Mouse (Mus musculus) lung, postnatal 0 days (tissue): ENCODE results near the gene Cpa5. TPM values are rescaled to one million over a fixed set of nuclear protein-coding genes. Genes with fewer than 3 reads are reported as not detected.

Experiments
- ATAC-seq: fragments of 200-750 bp; cut with Nextera tagmentation; 2 replicates; pipeline ENCODE4 v1.8.0; 2017; ENCODE audit warnings: moderate library complexity
- DNase-seq: peaks from one replicate; pipeline ENCODE4 v3.0.0-alpha.2; 2016; ENCODE audit warnings: low spot score
- H3K27ac ChIP-seq: fragments of 300-500 bp; sonication (generic); 2 replicates; pipeline ENCODE4 v1.5.1; 2014; ENCODE audit warnings: antibody characterized with exemption, mild to moderate bottlenecking, low read length, mixed read lengths
- H3K27me3 ChIP-seq: fragments of 300-500 bp; sonication (generic); replicated peaks from 2 replicates; pipeline ENCODE4 v1.6.1; 2014; ENCODE audit warnings: low read length, mixed read lengths; ENCODE audit not compliant: insufficient read depth
- H3K36me3 ChIP-seq: fragments of 300-500 bp; sonication (generic); 2 replicates; pipeline ENCODE4 v1.6.1; 2014; ENCODE audit warnings: low read length, mixed read lengths; ENCODE audit not compliant: insufficient read depth
- H3K4me1 ChIP-seq: fragments of 300-500 bp; sonication (generic); 2 replicates; pipeline ENCODE4 v1.6.1; 2014; ENCODE audit warnings: antibody characterized with exemption, low read depth, low read length, mixed read lengths; ENCODE audit not compliant: insufficient read depth
- H3K4me2 ChIP-seq: fragments of 300-500 bp; sonication (generic); replicated peaks from 2 replicates; pipeline ENCODE4 v1.6.1; 2014; ENCODE audit warnings: low read depth, mild to moderate bottlenecking, low read length, moderate library complexity, mixed read lengths
- H3K4me3 ChIP-seq: fragments of 300-500 bp; sonication (generic); 2 replicates; pipeline ENCODE4 v1.5.1; 2014; ENCODE audit warnings: low read depth, low read length
- H3K9ac ChIP-seq: fragments of 300-500 bp; sonication (generic); replicated peaks from 2 replicates; pipeline ENCODE4 v1.6.1; 2014; ENCODE audit warnings: low read depth, mild to moderate bottlenecking
- H3K9me3 ChIP-seq: fragments of 300-500 bp; sonication (generic); 2 replicates; pipeline ENCODE4 v1.6.1; 2016; ENCODE audit warnings: low read length, mixed read lengths
- CTCF ChIP-seq: IDR thresholded peaks from 2 replicates; pipeline ENCODE4 v1.5.1; 2016; ENCODE audit warnings: antibody characterized with exemption, mild to moderate bottlenecking
- EP300 ChIP-seq: IDR thresholded peaks from 2 replicates; pipeline ENCODE4 v1.6.1; 2016; ENCODE audit warnings: antibody characterized with exemption, mild to moderate bottlenecking, control low read depth
- WGBS: fragments of 180-500 bp; shearing (Covaris S2); extraction: QIAGEN DNeasy Blood & Tissue Kit; methylation state at CpG from one replicate; pipeline ENCODE4 v1.1.7; 2014; 5-methylcytosine and 5-hydroxymethylcytosine counted together
- polyA plus RNA-seq: library from polyadenylated mRNA; unstranded; fragments of >200 nt; fragmentation: Nextera tagmentation; extraction: Ambion mirVana; gene quantifications from 2 replicates; pipeline ENCODE4 v1.2.1, GENCODE M21; 2015

The Cpa5 gene
- polyA plus RNA-seq, 1 experiment from 2014 or later: not detected

- H3K4me2 ChIP-seq: no peak overlapping the region
- no peak overlapping the region for H3K9ac ChIP-seq
- DNase-seq (peak; percentile 53), ATAC-seq (peak; percentile 30)
- no peak overlapping the region for H3K4me3 ChIP-seq
- TF ChIP-seq EP300 (peak; percentile 55; the same call in 1 of the 2 replicates), CTCF (no peak)
- H3K4me1 ChIP-seq: peaks cover 7% of the 10 kb centered on the region; the same call in 1 of the 2 replicates
- WGBS: 43% methylated on average over 9 of the region's 9 CpGs
- peak overlapping the region; percentile 68 for H3K27ac ChIP-seq
- H3K9me3 ChIP-seq: no peaks in the 10 kb centered on the region
- H3K36me3 ChIP-seq: no peaks in the 10 kb centered on the region
- no peaks in the 10 kb centered on the region for H3K27me3 ChIP-seq
Observed at GRCm38 (mm10) chr6:30652425-30653188, 41.8 kb downstream of the Cpa5 start.

GRCm38 (mm10) chr6:30653518-30653917 lies 42.7 kb downstream of the Cpa5 start:
- no peak overlapping the region for H3K9ac ChIP-seq
- H3K4me1 ChIP-seq: peaks cover 7% of the 10 kb centered on the region; the same call in 1 of the 2 replicates
- H3K4me2 ChIP-seq: no peak overlapping the region
- H3K27ac ChIP-seq: 0 out of 2 replicates have a peak overlapping the region, but pooled peaks have one; percentile 27
- 41% methylated on average over 6 of the region's 6 CpGs for WGBS
- no peaks in the 10 kb centered on the region for H3K36me3 ChIP-seq
- no peaks in the 10 kb centered on the region for H3K9me3 ChIP-seq
- H3K27me3 ChIP-seq: no peaks in the 10 kb centered on the region
- ATAC-seq (no peak), DNase-seq (no peak)
- H3K4me3 ChIP-seq: no peak overlapping the region
- TF ChIP-seq EP300: no peak
- no peak for TF ChIP-seq CTCF

GRCm38 (mm10) chr6:30654402-30654859 lies 43.6 kb downstream of the Cpa5 start:
- TF ChIP-seq CTCF: no peak
- no peak for TF ChIP-seq EP300
- ATAC-seq (no peak), DNase-seq (no peak)
- WGBS: 55% methylated on average over 6 of the region's 6 CpGs
- H3K27ac ChIP-seq: no peak overlapping the region
- no peaks in the 10 kb centered on the region for H3K9me3 ChIP-seq
- H3K4me2 ChIP-seq: no peak overlapping the region
- no peaks in the 10 kb centered on the region for H3K27me3 ChIP-seq
- no peaks in the 10 kb centered on the region for H3K36me3 ChIP-seq
- no peak overlapping the region for H3K4me3 ChIP-seq
- peaks cover 7% of the 10 kb centered on the region; the same call in 1 of the 2 replicates for H3K4me1 ChIP-seq
- H3K9ac ChIP-seq: no peak overlapping the region

GRCm38 (mm10) chr6:30654932-30655331 lies 44.1 kb downstream of the Cpa5 start:
- H3K36me3 ChIP-seq: no peaks in the 10 kb centered on the region
- H3K27ac ChIP-seq: no peak overlapping the region
- peaks cover 7% of the 10 kb centered on the region; the same call in 1 of the 2 replicates for H3K4me1 ChIP-seq
- TF ChIP-seq CTCF (no peak), EP300 (no peak)
- no peak for DNase-seq
- 90% methylated on average over 3 of the region's 3 CpGs for WGBS
- no peaks in the 10 kb centered on the region for H3K27me3 ChIP-seq
- no peak overlapping the region for H3K4me3 ChIP-seq
- no peak overlapping the region for H3K4me2 ChIP-seq
- H3K9me3 ChIP-seq: no peaks in the 10 kb centered on the region
- H3K9ac ChIP-seq: no peak overlapping the region
- no peak for ATAC-seq

GRCm38 (mm10) chr6:30657279-30657678 lies 46.5 kb downstream of the Cpa5 start:
- ATAC-seq (no peak), DNase-seq (no peak)
- peaks cover 7% of the 10 kb centered on the region; the same call in 1 of the 2 replicates for H3K4me1 ChIP-seq
- 93% methylated on average over 12 of the region's 12 CpGs for WGBS
- no peaks in the 10 kb centered on the region for H3K27me3 ChIP-seq
- no peak overlapping the region for H3K4me3 ChIP-seq
- no peak overlapping the region for H3K4me2 ChIP-seq
- no peak overlapping the region for H3K27ac ChIP-seq
- H3K9me3 ChIP-seq: no peaks in the 10 kb centered on the region
- no peak overlapping the region for H3K9ac ChIP-seq
- H3K36me3 ChIP-seq: no peaks in the 10 kb centered on the region
- no peak for TF ChIP-seq CTCF
- no peak for TF ChIP-seq EP300

GRCm38 (mm10) chr6:30658619-30659018 lies 47.8 kb downstream of the Cpa5 start:
- H3K4me3 ChIP-seq: no peak overlapping the region
- H3K9ac ChIP-seq: no peak overlapping the region
- 58% methylated on average over 9 of the region's 9 CpGs for WGBS
- H3K9me3 ChIP-seq: no peaks in the 10 kb centered on the region
- peaks cover 4% of the 10 kb centered on the region; the same call in 1 of the 2 replicates for H3K4me1 ChIP-seq
- H3K27ac ChIP-seq: no peak overlapping the region
- peak; percentile 65 for ATAC-seq
- no peaks in the 10 kb centered on the region for H3K36me3 ChIP-seq
- H3K27me3 ChIP-seq: no peaks in the 10 kb centered on the region
- TF ChIP-seq EP300 (peak; percentile 78), CTCF (no peak)
- H3K4me2 ChIP-seq: no peak overlapping the region
- DNase-seq: peak; percentile 41
